Mouse (Mus musculus) c-Kit-positive CD71-positive TER-119-positive erythroid progenitor cells, embryonic 14.5 days (primary cell): ENCODE measurements around the gene Cycs.
"Not testable (repeated sequence)": the region's sequence is repeated elsewhere in the genome, so short reads cannot be mapped to it uniquely, and the experiment has no call there.

Experiments
- DNase-seq: peaks from one replicate; pipeline ENCODE4 v3.0.0-alpha.2; 2013; ENCODE audit warnings: low spot score

Cycs gene

DNA sequence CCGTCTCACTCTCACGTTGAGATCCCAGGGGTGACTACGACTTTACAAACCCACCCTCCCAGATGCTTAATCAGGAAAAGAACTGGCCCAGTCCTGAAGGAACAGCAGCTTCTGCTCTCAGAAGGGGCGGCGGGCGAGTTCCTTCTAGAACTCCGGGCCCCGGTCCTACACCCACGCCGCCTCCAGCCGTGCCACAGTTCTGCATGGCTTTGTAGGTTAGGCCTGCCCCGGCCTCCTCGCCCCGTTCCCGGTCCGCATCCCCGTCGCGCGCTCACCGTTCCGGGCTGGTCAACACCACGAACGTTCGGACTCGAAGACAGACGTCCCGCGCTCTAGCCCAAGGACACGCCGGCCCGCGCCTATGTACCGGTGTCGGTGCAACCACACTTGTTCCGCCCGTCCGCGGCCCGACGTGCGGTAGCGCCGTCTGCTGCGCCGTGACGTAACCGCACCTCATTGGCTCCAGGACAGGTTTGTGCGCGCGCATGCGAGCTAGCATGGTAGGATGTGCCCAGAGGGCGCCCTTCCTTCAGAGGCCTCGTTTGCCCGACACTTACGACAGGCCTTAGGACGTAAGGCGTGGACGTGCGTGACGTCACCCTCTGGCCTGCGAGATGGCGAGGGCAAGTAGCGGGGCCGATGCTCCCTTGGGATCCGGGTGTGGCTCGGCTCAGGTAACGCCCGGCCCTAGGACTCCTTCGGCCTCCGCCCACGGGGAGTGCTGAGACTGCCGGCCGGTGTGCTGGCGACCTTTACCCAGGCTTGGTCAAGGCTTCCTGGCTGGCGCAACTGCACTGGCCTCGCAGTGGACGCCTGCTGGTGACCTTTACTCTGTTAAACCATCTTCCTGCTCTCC lies at the start of gene Cycs:
Cycs (minus strand) TSS at position 398 of the 856 bp plus-strand sequence.
- peak; percentile 99 for DNase-seq

DNA sequence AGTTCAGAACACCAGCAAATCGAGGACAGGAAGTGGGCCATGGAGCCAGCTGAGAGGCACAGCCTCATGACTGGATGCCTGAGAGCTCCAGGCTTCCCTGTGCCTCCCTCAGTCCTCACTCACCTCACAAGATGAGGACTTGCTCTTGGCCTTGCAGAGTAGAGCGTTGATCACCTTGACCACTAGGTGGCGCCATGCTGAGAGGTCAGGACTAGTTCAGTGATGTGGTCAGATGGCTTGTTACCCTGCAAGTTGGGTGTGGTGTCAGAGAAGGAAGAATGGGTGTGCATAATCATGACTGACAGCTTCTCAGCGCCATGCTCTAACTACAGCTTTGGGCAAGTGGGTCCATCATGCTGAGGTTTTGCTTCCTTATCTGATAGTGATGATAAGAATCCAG lies 35.3 kb upstream of the Cycs start:
- peak; percentile 63 for DNase-seq

DNA sequence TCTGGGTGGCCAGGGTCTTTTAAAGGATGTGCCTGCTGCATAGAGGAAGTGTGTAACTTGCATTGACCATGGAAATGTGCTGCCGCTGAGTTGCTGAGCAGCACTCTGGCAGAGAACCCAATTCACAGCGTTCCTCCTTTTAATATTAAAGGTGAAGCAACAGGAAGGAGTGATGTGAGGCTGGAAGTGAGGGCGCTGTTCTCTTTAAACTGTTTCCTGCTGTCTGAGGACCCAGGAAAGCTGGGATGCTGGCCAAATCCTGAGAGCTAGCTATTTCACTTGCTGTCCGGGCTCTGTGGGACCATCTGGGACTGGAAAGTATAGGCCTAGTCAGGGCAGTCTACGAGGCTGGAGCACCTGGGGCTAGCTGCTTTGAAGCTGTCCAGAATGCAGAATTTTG lies 32.2 kb upstream of the Cycs start:
- no peak for DNase-seq

DNA sequence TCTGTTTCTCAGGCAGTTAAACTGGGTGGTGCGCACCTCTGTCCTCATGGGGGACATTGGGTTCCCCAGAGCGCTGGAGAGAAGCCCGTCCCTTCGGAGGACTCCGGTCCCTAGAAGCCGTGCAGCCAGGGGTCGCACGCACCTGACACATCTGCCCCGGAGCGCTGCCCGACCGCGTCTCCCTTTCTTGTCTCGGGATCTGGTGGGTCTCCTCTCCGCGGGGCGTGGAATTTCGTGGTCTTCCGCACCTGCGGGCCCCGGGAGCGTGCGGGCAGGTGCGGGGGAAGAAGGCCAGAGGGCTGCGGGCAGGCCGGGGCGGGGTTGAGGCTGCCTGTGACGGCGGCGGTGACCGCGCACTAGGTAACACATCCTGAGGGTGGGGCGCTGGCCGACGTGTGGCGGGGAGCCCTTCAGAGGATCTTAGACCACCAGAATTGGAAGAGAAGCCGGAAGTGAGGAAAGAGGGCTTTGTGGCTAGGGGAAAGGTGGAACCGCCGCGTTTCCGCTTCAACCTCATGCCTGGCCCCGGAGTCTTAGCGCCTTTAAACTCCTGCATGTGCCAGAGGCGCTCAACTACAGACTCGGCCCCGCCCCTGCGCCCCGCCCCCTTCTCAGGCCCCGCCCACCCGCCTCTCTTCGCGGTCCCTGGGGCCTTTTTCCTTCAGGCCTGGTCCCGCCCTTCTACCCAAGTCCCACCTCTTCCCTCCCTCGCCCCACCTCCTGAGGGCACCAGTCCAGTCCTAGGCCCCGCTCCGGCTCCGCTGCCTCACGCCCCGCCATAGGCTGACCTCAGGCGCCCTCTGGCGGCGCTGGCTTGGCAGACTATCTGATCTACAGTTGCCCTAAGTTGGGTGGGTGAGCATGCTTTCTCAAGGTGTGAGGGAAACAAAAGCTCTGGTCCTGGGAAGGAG lies 30.2 kb upstream of the Cycs start, which contains the start of gene 4921507P07Rik:
4921507P07Rik (minus strand) TSS at position 332 of the 911 bp plus-strand sequence.
- DNase-seq = peak; percentile 91

DNA sequence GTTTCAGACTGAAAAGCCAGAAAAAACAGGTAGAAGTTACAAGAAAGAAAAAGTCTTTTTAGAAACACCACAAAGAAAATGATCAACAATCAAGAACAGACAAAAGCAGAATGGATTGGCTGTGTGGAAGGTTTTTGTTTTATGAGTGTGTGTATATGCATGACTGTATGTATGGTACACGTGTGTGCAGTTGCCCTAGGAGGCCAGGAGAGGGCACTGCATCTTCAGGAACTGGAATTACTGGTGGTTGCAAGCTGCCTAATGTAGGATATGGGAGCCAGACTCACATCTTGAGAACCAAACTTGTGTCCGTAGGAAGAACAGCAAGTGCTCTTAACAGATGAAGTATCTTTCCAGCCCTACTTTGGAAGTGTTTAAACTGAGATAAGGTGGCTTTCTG lies 28.0 kb upstream of the Cycs start:
- DNase-seq = no peak

DNA sequence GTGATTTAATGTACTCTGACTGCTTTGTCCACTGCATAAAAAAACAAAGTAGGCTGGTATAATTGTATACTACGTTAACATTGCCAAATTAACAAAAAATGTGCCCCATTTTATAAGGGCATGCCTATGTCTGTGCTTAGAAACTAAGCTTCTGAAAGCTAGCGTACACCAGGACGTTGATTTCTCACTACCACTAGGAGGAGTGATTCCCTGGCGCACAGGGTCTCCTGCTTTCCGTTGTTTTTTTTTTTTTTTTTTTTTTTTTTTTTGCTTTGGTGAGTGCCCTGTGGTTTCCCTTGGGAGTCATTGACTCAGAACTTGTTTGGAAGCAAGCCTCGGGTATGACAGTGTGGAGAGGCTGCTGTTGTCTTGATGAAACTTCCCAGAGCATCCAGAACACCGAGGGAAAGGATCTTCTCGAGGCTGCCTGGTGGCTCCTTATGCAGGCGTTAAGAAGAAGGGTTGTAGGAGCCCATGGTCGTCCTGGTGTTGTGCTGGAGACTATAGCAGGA lies 27.1 kb upstream of the Cycs start:
- no peak for DNase-seq

DNA sequence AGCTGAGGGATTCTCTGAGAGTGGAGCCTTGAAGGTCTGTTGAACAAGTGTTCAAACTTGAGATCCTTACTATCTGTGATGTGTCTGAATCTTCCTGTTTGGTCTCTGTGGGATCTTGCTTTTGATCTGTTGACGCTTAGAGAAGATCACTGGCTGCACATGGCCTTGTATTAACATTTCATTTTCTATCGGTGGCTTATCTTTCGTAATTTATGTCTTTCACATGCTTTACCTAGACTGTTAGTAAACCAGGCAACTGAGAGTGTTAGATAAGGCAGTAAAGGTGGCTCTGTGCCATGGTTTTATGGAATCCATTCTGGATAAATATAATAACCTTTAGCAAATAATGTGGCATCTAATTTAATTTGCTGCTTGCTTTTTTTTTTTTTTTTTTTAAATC lies 23.9 kb upstream of the Cycs start:
- DNase-seq = no peak

DNA sequence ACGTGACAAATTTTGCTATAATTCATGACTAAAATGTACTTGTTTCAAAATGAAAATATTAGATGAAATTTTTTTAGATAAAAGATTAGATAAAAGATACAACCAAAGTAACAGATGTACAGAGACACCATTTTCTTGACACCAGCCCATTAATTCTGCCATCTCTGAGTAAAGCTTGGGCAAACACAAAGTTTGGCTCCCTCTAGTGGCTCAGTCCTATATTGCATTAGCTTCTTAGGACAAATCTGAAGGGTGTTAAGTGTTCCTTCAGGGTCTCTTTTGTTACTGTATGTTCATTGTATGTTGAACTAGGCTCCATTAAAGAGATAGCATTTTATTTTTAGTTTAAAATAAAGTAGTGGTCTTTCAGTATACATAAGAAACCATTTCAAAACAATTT lies 21.9 kb upstream of the Cycs start:
- DNase-seq = peak; percentile 77

DNA sequence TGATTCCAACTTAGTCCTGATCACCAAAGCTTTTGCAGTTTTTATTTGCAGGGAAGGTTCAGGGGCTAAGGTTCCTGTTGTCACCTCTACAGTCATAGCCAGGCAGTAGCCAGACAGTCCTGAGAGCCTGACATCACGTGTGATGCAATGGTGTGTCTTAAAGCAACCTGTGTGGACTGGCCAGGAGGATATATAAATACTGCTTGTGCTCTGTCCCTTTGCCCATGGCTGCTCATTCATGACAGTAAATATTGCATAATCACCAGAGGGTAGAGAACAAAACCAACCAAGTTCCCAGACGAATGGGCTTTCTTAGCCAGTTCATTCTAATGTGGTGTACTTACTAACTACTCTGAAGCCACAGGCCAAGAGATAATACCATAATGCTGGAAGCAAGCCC lies 21.1 kb upstream of the Cycs start:
- DNase-seq = no peak

DNA sequence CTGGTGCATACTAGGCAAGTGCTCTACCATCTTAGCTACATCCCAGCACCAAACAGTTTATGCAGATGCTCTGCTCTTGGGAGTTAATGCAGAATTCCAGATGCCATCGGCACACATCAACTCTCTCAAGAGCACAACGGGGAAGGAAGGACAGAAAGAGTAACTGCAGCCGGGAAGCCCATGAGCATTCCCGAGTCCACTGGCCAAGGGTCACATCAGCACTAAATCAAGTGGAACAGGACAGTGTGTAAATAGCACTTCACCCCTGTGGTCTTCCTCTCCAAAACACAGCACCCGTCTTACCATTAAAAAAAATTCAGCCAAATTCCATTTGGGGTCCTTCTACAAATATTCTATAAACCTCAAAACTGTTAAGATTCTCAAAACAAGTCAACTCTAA lies 20.0 kb upstream of the Cycs start:
- DNase-seq = no peak

DNA sequence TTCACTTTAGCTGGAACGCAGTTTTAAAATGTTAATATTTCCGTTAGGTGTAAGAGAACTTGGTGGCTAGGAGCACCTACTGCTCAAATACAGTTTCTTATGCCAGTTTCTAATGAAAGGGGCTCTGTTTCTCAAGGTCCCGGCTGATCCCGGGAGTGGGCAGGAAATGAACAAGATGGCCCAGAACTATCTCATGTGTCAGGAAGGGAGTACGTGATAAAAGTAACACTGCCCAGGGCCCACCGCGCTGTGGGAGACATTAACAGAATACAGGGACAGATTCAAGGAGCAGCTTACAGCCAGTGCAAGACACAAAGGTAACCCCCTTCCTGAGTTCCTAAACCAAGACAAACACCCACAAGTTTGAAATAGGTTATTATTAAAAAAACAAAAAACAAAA lies 19.4 kb upstream of the Cycs start:
- no peak for DNase-seq

DNA sequence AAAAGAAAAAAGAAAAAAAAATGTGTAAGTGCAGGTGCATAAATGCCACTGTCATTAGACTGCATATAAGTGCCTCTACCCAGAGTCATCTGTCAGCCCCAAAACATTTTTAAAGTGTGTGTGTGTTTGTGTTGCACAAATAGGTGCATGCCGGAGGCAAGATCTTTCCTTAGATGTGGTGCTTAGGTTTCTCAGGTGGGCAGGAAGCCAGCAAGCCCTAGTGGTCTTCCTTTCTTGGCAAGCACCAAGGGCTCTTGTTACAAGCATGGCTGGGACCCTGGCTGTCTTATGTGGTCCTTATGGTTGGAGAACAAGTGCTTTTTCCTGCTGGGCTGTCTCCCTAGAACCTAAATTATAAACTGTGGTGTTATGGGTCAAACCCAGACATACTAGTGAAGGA lies 5.3 kb upstream of the Cycs start:
- DNase-seq = no peak

DNA sequence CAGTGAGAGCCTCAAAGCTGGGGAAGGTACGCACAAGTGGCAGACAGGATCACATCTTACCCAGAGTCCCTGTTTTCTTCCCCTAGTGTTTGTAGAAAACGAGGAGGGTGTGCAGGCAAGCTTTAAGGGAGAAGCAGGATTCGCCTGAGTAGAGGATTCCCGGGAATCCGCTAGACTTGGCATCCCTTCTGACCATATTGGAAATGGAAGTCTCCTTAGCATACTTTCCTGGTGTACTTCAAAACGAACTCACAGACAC lies 588 bp upstream of the Cycs start:
- no peak for DNase-seq

DNA sequence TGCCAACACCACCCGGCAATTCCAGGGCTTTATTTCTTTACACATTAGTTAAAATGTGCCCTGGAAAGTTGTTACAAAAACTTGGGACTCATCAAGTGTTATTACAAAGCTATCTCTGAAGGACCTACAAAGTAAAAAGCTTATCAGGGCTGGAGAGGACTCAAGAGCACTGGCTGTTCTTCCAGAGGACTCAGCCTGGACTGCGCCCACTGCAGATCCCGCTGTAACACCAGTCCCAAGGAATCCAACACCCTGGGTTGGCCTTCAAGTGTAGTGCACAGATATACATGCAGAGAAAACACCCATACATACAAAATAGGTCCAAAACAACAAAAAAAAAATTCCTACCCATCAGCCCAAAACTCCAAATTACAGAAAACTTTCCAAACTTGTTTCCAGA lies 2.7 kb downstream of the Cycs start:
- no peak for DNase-seq

DNA sequence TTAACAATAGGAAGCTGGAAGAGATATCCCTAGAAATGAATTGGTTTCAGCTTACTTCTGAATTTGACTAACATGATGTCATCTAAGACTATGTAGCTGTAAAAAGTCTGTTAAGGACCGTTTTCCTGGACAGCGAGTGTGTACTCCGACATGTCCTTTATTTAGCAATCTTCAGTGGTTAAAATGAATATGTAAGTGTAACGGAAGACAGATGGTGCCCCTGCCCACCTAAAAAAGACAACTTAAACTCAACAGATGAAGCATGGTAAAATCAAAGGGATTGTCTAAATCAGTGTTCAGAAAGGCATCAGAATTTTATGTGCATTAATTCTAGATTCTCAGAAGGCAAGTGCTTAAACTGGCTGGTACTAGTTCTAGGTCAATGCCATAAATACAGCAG lies 3.9 kb downstream of the Cycs start:
- no peak for DNase-seq

DNA sequence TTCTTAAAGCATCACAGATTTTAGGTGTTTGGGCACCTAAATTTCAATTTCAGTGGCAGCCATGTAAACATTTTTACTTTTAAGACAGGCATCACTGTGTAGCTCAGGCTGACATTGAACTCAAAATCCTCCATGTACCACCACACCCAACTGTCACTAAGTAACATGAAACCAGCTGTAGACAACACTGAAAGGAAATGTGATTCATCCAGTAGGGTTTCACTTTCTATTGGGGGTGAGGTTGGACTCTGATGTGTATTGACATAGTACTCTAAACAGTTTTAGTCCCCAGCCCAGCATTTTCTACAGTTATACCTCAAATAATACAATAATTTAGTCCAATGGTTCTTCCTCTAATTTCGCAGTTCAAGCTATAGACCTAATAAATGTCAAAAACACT lies 5.6 kb downstream of the Cycs start:
- no peak for DNase-seq

DNA sequence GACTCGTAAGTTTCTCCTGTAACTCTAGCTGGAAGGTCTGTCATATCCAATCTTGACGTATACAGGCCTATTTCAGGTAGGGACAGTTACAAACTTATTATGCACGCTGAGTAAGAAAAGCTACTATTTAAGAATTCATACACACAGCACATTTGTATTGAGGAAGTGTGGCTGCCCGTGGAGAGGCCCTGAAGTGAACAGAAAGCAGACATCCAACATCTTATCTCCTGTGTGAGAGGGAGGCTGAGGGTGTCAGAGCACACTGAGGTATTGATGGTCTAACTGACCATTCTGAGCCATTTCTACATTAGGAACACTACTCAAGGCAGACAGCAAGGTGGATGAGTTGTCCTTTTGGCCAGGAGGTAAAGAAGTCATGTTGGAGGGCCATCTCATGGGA lies 7.5 kb downstream of the Cycs start:
- no peak for DNase-seq

DNA sequence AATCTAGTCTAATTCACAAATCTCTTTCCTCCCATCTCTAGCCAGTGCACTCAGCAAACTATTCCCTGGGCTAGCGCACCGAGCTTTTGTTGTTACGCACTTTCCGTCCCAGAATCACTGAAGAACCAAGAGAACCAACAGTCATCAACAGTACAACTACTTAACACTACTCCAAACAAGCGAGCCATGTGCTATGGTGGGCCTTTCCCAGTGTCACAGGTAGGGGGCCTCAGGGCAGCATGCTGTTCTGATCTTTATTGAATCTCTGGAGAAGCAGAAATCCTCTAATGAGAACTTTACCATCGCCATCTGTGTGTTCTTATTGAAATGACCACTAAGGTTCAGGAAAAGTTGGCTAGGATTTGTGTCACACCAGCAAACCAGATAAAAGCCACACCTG lies 8.8 kb downstream of the Cycs start:
- DNase-seq = no peak

DNA sequence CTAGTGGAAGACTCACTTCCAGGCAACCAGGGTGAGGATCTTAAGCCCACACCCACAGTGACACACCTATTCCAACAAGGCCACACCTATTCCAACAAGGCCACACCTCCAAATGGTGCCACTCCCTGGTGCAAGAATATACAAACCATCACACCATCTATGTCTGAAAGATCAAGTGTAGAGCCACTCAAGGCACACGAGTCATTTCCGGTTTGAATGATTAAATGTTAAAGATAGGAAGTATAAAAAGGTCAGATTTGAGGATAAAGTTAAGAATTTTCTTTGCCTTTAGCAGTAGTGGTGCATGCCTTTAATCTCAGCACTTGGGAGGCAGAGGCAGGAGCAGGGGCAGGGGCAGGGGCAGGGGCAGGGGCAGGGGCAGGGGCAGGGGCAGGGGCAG lies 12.1 kb downstream of the Cycs start:
- not testable (repeated sequence) for DNase-seq

DNA sequence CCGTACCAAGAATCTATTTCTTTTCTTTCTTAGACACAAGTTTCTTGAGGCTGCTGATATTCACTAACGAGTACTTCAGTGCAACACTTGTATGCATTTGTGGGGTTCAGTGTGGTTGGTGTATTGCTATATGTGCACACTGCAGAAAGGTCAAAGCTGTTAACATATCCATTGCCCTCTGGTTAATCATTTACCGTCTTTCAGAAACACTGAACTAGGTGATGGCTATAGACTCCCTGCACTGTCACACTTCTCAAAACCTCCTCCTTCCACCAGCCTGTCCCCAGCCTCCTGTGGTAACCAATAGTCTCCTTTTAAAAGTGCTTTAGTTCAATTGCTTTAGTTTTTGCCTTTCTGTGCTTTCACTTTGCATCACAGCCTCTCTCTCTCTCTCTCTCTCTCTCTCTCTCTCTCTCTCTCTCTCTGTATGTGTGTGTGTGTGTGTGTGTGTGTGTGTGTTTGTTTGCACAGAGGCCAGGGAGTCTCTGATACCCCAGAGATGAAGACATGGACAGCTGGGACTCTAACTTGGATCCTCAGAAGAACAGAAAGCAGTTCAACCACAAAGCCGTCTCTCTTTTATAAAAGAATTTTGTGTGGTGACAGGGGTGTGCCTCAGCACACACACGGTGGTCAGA lies 13.3 kb downstream of the Cycs start:
- no peak for DNase-seq

DNA sequence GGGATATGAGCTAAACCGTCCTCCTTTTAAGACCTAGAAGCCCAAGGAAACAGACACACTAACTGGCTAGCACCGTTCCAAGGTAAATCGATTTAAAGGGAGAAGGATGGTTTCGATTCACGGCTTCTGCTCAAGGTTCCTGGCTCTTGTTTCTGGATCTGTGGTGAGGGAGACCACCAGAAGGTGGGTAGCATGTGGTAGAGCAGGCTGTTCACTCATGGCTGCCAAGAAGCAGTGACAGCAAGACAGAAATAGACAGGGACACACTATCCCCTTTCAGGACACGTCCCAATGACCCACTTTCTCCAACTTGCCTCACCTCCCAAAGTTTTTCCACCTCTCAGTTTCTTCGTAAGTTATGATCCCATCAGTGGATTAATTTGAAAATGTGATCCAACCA lies 16.5 kb downstream of the Cycs start:
- DNase-seq = no peak

DNA sequence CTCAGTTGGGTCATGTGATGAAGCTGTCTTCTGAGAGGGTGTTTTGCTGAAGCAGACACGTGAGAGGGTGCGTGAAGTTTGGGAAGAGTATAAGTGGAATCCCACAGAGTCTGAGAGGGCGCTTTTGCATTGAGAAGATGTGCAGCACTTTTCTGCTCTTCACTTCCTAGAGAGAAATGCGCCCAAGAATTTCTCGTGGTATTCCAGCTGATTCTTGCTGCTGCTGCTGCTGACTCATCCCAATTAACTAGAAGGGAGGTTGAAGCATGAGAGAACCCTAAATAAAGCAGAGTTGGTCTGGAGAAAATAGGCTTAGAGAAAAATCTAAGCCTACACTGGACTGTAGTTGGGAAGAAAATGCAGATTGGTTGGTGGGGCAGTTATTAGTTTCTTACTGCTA lies 17.3 kb downstream of the Cycs start:
- DNase-seq = no peak
